Mouse (Mus musculus) lung, embryonic 14.5 days (tissue): Measurements from ENCODE around the gene Olfr390. TPM values are rescaled to one million over a fixed set of nuclear protein-coding genes. Genes with fewer than 3 reads are reported as not detected.

Experiments used
- ATAC-seq: fragments of 200-750 bp; cut with Nextera tagmentation; 2 replicates; pipeline ENCODE4 v1.8.0; 2017; ENCODE audit warnings: mild to moderate bottlenecking, moderate TSS enrichment, moderate library complexity; ENCODE audit not compliant: insufficient read depth
- DNase-seq: peaks from one replicate; pipeline ENCODE4 v3.0.0-alpha.2; 2015
- H3K27ac ChIP-seq: fragments of 300-500 bp; sonication (generic); 2 replicates; pipeline ENCODE4 v1.5.1; 2014; ENCODE audit warnings: low read depth, mild to moderate bottlenecking, moderate library complexity
- H3K27me3 ChIP-seq: fragments of 300-500 bp; sonication (generic); 2 replicates; pipeline ENCODE4 v1.6.1; 2014; ENCODE audit warnings: low read length, control low read depth; ENCODE audit not compliant: insufficient read depth
- H3K36me3 ChIP-seq: fragments of 300-500 bp; sonication (generic); 2 replicates; pipeline ENCODE4 v1.6.1; 2014; ENCODE audit warnings: control low read depth; ENCODE audit not compliant: insufficient read depth
- H3K4me1 ChIP-seq: fragments of 300-500 bp; sonication (generic); 2 replicates; pipeline ENCODE4 v1.6.1; 2014; ENCODE audit warnings: antibody characterized with exemption, control low read depth; ENCODE audit not compliant: insufficient read depth
- H3K4me2 ChIP-seq: fragments of 300-500 bp; sonication (generic); 2 replicates; pipeline ENCODE4 v1.6.1; 2014; ENCODE audit warnings: mild to moderate bottlenecking
- H3K4me3 ChIP-seq: fragments of 300-500 bp; sonication (generic); 2 replicates; pipeline ENCODE4 v1.5.1; 2014; ENCODE audit warnings: low read depth, low read length
- H3K9ac ChIP-seq: fragments of 300-500 bp; sonication (generic); 2 replicates; pipeline ENCODE4 v1.6.1; 2014
- H3K9me3 ChIP-seq: fragments of 300-500 bp; sonication (generic); 2 replicates; pipeline ENCODE4 v1.6.1; 2016; ENCODE audit warnings: low read depth, low read length, control low read depth
- CTCF ChIP-seq: IDR thresholded peaks from 2 replicates; pipeline ENCODE4 v1.5.1; 2016; ENCODE audit warnings: antibody characterized with exemption, low read depth
- WGBS: fragments of 180-500 bp; shearing (Covaris S2); extraction: QIAGEN DNeasy Blood & Tissue Kit; methylation state at CpG from one replicate; pipeline ENCODE4 v1.1.7; 2014; 5-methylcytosine and 5-hydroxymethylcytosine counted together
- polyA plus RNA-seq: library from polyadenylated mRNA; unstranded; fragments of >200 nt; fragmentation: Nextera tagmentation; extraction: Ambion mirVana; gene quantifications from 2 replicates; pipeline ENCODE4 v1.2.1, GENCODE M21; 2014

The Olfr390 gene
- polyA plus RNA-seq = not detected in 2 replicates

DNA sequence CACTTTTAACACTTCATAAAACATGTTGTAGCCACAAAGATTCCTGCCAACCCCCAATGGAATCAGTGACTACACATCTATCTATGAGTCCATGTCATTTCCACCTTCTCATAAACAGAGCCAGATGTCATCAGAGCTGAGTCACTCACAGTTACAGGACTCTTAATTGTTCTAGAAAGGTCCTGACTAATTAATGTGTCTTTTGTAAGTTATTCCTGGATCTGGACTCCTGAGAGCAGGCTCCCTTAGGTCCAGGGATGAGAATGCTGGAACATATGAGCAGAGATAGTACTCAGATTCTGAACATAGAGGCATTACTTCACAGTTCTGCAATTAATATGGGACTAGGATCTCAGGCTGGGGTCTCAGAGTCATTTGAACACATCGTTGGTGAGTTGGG lies at the start of gene Olfr390:
Gene Olfr390, plus strand, starts transcription at position 301 of the 400 bp plus-strand sequence.
- Histone ChIP-seq H3K4me3 (no peak within 1 kb of the TSS), H3K36me3 (no peaks in the 10 kb centered on the region), H3K9ac (no peak within 1 kb of the TSS), H3K4me2 (no peak within 1 kb of the TSS), H3K27ac (no peak within 1 kb of the TSS), H3K27me3 (no peaks in the 10 kb centered on the region), H3K4me1 (no peaks in the 10 kb centered on the region), H3K9me3 (no peaks in the 10 kb centered on the region)
- no peak for DNase-seq
- 49% methylated on average over 1 of the region's 1 CpGs for WGBS
- no peak for TF ChIP-seq CTCF
- no peak for ATAC-seq

DNA sequence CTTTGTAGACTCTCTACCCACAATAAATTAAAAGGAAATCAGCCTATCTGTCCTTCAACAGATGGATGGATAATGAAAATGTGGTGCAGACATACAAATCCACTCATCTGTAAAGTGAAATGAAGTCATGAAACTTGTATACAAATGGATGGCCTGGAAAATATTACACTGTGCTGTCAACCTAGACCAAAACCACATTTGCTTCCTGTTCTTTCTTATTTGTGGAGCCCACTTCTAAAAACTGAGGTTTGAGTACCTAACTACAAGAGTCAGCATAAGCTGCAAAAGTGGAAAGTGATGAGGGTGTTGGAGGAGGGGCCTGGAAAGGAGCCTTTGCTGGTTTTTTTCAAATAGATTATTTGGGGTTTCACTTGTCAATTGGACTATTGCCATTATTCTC lies 23.6 kb upstream of the Olfr390 start:
- H3K4me2 ChIP-seq = no peak overlapping the region
- H3K36me3 ChIP-seq = no peaks in the 10 kb centered on the region
- no peak for DNase-seq
- no peaks in the 10 kb centered on the region for H3K4me1 ChIP-seq
- no peaks in the 10 kb centered on the region for H3K9me3 ChIP-seq
- no peaks in the 10 kb centered on the region for H3K27me3 ChIP-seq
- H3K27ac ChIP-seq = no peak overlapping the region
- no peak for ATAC-seq
- no peak overlapping the region for H3K9ac ChIP-seq
- H3K4me3 ChIP-seq = no peak overlapping the region
- no peak for TF ChIP-seq CTCF

DNA sequence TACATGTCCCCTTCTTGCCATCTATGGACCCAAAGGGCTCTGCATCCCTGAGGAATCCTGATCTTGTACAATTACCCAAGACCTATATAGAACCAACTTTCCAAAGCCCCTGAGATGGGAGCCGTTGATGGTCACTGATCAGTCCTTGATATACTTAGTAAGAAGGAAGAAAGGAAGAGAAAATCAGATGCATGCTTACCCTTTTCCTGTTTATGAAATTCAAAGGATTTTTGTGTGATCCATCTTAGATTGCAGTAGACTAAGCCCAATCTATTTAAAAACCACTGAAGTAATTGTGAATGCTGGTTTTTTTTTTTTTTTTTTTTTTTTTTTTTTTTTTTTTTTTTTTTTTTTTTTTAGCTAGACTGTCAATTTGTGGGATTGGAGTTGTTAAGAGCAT lies 2.2 kb upstream of the Olfr390 start, which contains the start of gene Olfr389:
Gene Olfr389, minus strand, starts transcription at position 101 of the 400 bp plus-strand sequence.
- TF ChIP-seq CTCF = no peak
- H3K9ac ChIP-seq = no peak within 1 kb of the TSS
- no peaks in the 10 kb centered on the region for H3K9me3 ChIP-seq
- ATAC-seq = no peak
- 86% methylated on average over 1 of the region's 1 CpGs for WGBS
- no peaks in the 10 kb centered on the region for H3K27me3 ChIP-seq
- DNase-seq = no peak
- H3K36me3 ChIP-seq = no peaks in the 10 kb centered on the region
- no peak within 1 kb of the TSS for H3K27ac ChIP-seq
- H3K4me2 ChIP-seq = no peak within 1 kb of the TSS
- no peak within 1 kb of the TSS for H3K4me3 ChIP-seq
- no peaks in the 10 kb centered on the region for H3K4me1 ChIP-seq

DNA sequence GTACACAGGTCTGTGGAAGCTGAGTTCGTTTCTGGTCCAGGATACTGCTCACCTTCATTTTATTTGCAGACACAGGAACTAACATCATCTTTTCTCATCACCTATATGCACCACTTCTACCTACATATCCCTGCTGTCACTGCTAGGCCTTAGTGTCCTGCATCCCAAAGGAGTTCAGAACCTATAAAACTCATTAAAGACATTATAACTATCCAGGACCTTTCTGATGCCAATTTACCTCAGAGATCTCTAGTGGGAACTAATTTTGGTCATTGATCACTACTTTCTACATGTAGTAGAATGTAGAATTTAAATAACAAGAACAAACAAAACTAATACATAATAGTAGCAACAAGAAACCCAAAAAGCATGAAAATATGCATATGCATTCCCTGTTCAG lies 20.2 kb downstream of the Olfr390 start, which contains the start of gene Olfr391-ps:
Gene Olfr391-ps, minus strand, starts transcription at position 101 of the 400 bp plus-strand sequence.
- Histone ChIP-seq H3K4me3 (no peak within 1 kb of the TSS), H3K9me3 (no peaks in the 10 kb centered on the region), H3K27ac (no peak within 1 kb of the TSS), H3K9ac (no peak within 1 kb of the TSS), H3K27me3 (no peaks in the 10 kb centered on the region), H3K4me1 (no peaks in the 10 kb centered on the region), H3K36me3 (no peaks in the 10 kb centered on the region), H3K4me2 (no peak within 1 kb of the TSS)
- no peak for TF ChIP-seq CTCF
- DNase-seq (no peak), ATAC-seq (no peak)
- WGBS = 7% methylated on average over 1 of the region's 1 CpGs

DNA sequence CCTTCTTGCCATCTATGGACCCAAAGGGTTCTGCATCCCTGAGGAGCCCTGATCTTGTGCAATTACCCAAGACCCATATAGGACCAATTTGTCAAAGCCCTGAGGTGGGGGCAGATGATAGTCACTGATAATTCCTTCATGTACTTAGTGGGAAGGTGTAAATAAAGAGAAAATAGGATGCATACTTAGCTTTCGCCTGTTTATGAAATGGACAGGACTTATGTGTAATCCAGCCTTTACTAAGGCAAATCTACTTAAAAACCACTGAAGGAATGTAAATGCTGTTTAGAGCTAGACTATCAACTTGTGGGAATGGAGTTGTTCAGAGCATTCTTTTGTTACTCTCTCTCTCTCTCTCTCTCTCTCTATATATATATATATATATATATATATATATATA lies 34.2 kb downstream of the Olfr390 start, which contains the start of gene Olfr392:
Gene Olfr392, minus strand, starts transcription at position 101 of the 400 bp plus-strand sequence.
- H3K27ac ChIP-seq = no peak within 1 kb of the TSS
- H3K4me1 ChIP-seq = no peaks in the 10 kb centered on the region
- TF ChIP-seq CTCF = no peak
- ATAC-seq (no peak), DNase-seq (no peak)
- no peaks in the 10 kb centered on the region for H3K36me3 ChIP-seq
- H3K9me3 ChIP-seq = no peaks in the 10 kb centered on the region
- H3K4me2 ChIP-seq = no peak within 1 kb of the TSS
- WGBS = 88% methylated on average over 1 of the region's 1 CpGs
- H3K9ac ChIP-seq = no peak within 1 kb of the TSS
- H3K4me3 ChIP-seq = no peak within 1 kb of the TSS
- H3K27me3 ChIP-seq = no peaks in the 10 kb centered on the region

Other genes with a start within 250 kb of the Olfr390 start
- gene Olfr385, start 190.0 kb upstream of the Olfr390 start, polyA plus RNA-seq = not detected in 2 replicates
- not detected in 2 replicates for gene Olfr384, start 184.4 kb upstream of the Olfr390 start, polyA plus RNA-seq
- gene Zfp735, start 94.2 kb upstream of the Olfr390 start, polyA plus RNA-seq = not detected in 2 replicates
- gene Olfr389, start 2.3 kb upstream of the Olfr390 start, polyA plus RNA-seq = not detected in 2 replicates
- not detected in 2 replicates for gene Olfr391-ps, start 20.1 kb downstream of the Olfr390 start, polyA plus RNA-seq
- gene Olfr392, start 34.1 kb downstream of the Olfr390 start, polyA plus RNA-seq = not detected in 2 replicates
- not detected in 2 replicates for gene Olfr393, start 68.5 kb downstream of the Olfr390 start, polyA plus RNA-seq
- not detected in 2 replicates for gene Olfr394, start 107.8 kb downstream of the Olfr390 start, polyA plus RNA-seq
- not detected in 2 replicates for gene Olfr395, start 126.3 kb downstream of the Olfr390 start, polyA plus RNA-seq
- not detected in 2 replicates for gene Olfr23, start 153.7 kb downstream of the Olfr390 start, polyA plus RNA-seq
- not detected in 2 replicates for gene Olfr397, start 177.9 kb downstream of the Olfr390 start, polyA plus RNA-seq
- not detected in 2 replicates for gene Olfr398, start 207.4 kb downstream of the Olfr390 start, polyA plus RNA-seq